Mouse (Mus musculus): ENCODE results near the gene Otoa.

Otoa gene

GRCm38 (mm10) chr7:121081350-121081749 lies at the start of gene Otoa:
TSS of gene Otoa (plus strand) at chr7:121081650.
- no peak for DNase-seq

GRCm38 (mm10) chr7:121033856-121034652 lies 47.4 kb upstream of the Otoa start, which contains the start of gene Mettl9:
TSS of gene Mettl9 (plus strand) at chr7:121034445.
- DNase-seq, result peak; percentile 97

- DNase-seq, result no peak
Measured at GRCm38 (mm10) chr7:121034701-121035141, 46.7 kb upstream of the Otoa start.

GRCm38 (mm10) chr7:121035161-121035721 lies 46.2 kb upstream of the Otoa start:
- DNase-seq, result peak in 1 of 2 experiments; percentile 52

GRCm38 (mm10) chr7:121040595-121040994 lies 40.9 kb upstream of the Otoa start:
- DNase-seq, result no peak

GRCm38 (mm10) chr7:121041989-121042388 lies 39.5 kb upstream of the Otoa start:
- no peak for DNase-seq

GRCm38 (mm10) chr7:121043004-121043403 lies 38.4 kb upstream of the Otoa start:
- DNase-seq, result no peak

- no peak for DNase-seq
Measured at GRCm38 (mm10) chr7:121043510-121043909, 37.9 kb upstream of the Otoa start.

- DNase-seq, result no peak
Measured at GRCm38 (mm10) chr7:121044251-121044650, 37.2 kb upstream of the Otoa start.

GRCm38 (mm10) chr7:121045671-121046453 lies 35.6 kb upstream of the Otoa start:
- no peak for DNase-seq

GRCm38 (mm10) chr7:121047624-121048023 lies 33.8 kb upstream of the Otoa start:
- DNase-seq, result no peak

GRCm38 (mm10) chr7:121053071-121053470 lies 28.4 kb upstream of the Otoa start:
- peak in 1 of 2 experiments; percentile 45 for DNase-seq

GRCm38 (mm10) chr7:121059477-121060218 lies 21.8 kb upstream of the Otoa start:
- no peak for DNase-seq

GRCm38 (mm10) chr7:121064309-121064708 lies 17.1 kb upstream of the Otoa start:
- DNase-seq, result peak in 1 of 2 experiments; percentile 43

GRCm38 (mm10) chr7:121071276-121071675 lies 10.2 kb upstream of the Otoa start:
- no peak for DNase-seq

- no peak for DNase-seq
Measured at GRCm38 (mm10) chr7:121072506-121072905, 8.9 kb upstream of the Otoa start.

GRCm38 (mm10) chr7:121074281-121074680 lies 7.2 kb upstream of the Otoa start, which contains the start of gene Igsf6:
TSS of gene Igsf6 (minus strand) at chr7:121074572.
- DNase-seq, result peak; percentile 60

GRCm38 (mm10) chr7:121074801-121075400 lies 6.5 kb upstream of the Otoa start:
- DNase-seq, result peak; percentile 47 to 65

GRCm38 (mm10) chr7:121075416-121075815 lies 6.0 kb upstream of the Otoa start:
- DNase-seq, result no peak

GRCm38 (mm10) chr7:121077311-121077710 lies 4.1 kb upstream of the Otoa start:
- DNase-seq, result no peak

GRCm38 (mm10) chr7:121077829-121078228 lies 3.6 kb upstream of the Otoa start:
- peak in 1 of 2 experiments; percentile 76 for DNase-seq

- DNase-seq, result no peak
Measured at GRCm38 (mm10) chr7:121081816-121082215, 366 bp downstream of the Otoa start.

All from lung, postnatal 4 days (tissue).